Mouse (Mus musculus) stomach, postnatal 0 days (tissue): ENCODE measurements at regions not wholly inside any gene's neighbourhood (a gene's known extent, or its start where the extent isn't known, plus 50 kb on each side); places are given as distances from the start of the nearest gene placed in this dataset.

ENCODE experiments used
- ATAC-seq: fragments of 200-750 bp; cut with Nextera tagmentation; 2 replicates; pipeline ENCODE4 v1.8.0; 2017; ENCODE audit not compliant: low FRiP score, low TSS enrichment
- DNase-seq: peaks from one replicate; pipeline ENCODE4 v3.0.0-alpha.2; 2016; ENCODE audit warnings: low spot score
- H3K27ac ChIP-seq: fragments of 300-500 bp; sonication (generic); replicated peaks from 2 replicates; pipeline ENCODE4 v1.5.1; 2014; ENCODE audit warnings: mild to moderate bottlenecking, control low read depth
- H3K27me3 ChIP-seq: fragments of 300-500 bp; sonication (generic); 2 replicates; pipeline ENCODE4 v1.6.1; 2014; ENCODE audit warnings: low read length; ENCODE audit not compliant: control insufficient read depth, insufficient read depth
- H3K36me3 ChIP-seq: fragments of 300-500 bp; sonication (generic); 2 replicates; pipeline ENCODE4 v1.6.1; 2014; ENCODE audit warnings: low read length, mixed read lengths; ENCODE audit not compliant: control insufficient read depth, insufficient read depth
- H3K4me1 ChIP-seq: fragments of 300-500 bp; sonication (generic); replicated peaks from 2 replicates; pipeline ENCODE4 v1.6.1; 2014; ENCODE audit warnings: antibody characterized with exemption; ENCODE audit not compliant: control insufficient read depth, insufficient read depth
- H3K4me2 ChIP-seq: fragments of 300-500 bp; sonication (generic); replicated peaks from 2 replicates; pipeline ENCODE4 v1.6.1; 2014; ENCODE audit warnings: low read depth, mild to moderate bottlenecking, control low read depth, moderate library complexity
- H3K4me3 ChIP-seq: fragments of 300-500 bp; sonication (generic); 2 replicates; pipeline ENCODE4 v1.5.1; 2014; ENCODE audit warnings: low read depth, low read length, control low read depth
- H3K9ac ChIP-seq: fragments of 300-500 bp; sonication (generic); 2 replicates; pipeline ENCODE4 v1.6.1; 2014; ENCODE audit warnings: mild to moderate bottlenecking, low read length, control low read depth, mixed read lengths
- H3K9me3 ChIP-seq: fragments of 300-500 bp; sonication (generic); 2 replicates; pipeline ENCODE4 v1.6.1; 2016; ENCODE audit warnings: low read length; ENCODE audit not compliant: control insufficient read depth
- CTCF ChIP-seq: IDR thresholded peaks from 2 replicates; pipeline ENCODE4 v1.5.1; 2016; ENCODE audit warnings: antibody characterized with exemption, low read depth, mild to moderate bottlenecking, moderate library complexity
- EP300 ChIP-seq: optimal IDR thresholded peaks from 2 replicates; pipeline ENCODE3; 2016; ENCODE audit warnings: antibody characterized with exemption
- WGBS: fragments of 180-500 bp; shearing (Covaris S2); extraction: QIAGEN DNeasy Blood & Tissue Kit; methylation state at CpG from one replicate; pipeline ENCODE4 v1.1.7; 2014; 5-methylcytosine and 5-hydroxymethylcytosine counted together

DNA sequence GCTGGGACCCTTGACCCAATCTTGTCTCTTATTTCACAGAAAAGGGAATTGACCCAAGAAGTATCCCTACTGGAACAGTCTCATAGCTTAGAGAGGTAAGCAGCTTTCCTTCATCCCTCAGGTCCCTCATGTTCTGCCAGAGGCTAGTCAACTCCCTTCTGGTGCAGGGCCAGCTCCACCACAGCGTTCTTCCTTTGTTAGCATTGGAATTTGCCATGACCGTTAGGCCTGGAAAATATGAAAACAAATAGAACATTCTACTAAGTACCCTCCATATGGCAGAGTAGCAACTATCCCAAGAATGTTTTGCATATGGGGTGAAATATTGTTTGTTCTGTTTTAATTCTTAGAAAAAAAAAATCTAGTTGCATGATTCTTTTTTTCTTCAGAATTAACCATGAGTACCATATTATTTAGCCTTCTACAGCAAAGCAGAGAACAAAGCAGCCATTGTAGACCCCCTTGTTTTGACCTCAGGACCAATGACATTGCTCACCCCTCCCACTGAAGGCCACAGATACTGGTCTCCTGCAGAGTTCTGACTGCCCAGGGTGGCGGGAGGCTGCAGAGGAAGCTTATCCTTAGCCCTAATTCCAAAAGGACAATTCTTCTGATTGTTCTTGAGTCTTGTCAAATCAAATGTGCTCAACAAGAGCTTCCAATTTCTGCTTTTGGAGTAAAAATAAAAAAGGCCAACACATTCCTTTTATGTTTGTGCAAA lies 78.1 kb upstream of the Ehbp1 start:
- H3K27ac ChIP-seq = no peak overlapping the region
- no peaks in the 10 kb centered on the region for H3K9me3 ChIP-seq
- H3K4me3 ChIP-seq = no peak overlapping the region
- H3K4me1 ChIP-seq = no peaks in the 10 kb centered on the region
- H3K27me3 ChIP-seq = no peaks in the 10 kb centered on the region
- no peak for TF ChIP-seq CTCF
- no peak for TF ChIP-seq EP300
- WGBS = 45% methylated on average over 3 of the region's 3 CpGs
- no peak overlapping the region for H3K4me2 ChIP-seq
- H3K9ac ChIP-seq = no peak overlapping the region
- no peaks in the 10 kb centered on the region for H3K36me3 ChIP-seq
- DNase-seq (no peak), ATAC-seq (no peak)

DNA sequence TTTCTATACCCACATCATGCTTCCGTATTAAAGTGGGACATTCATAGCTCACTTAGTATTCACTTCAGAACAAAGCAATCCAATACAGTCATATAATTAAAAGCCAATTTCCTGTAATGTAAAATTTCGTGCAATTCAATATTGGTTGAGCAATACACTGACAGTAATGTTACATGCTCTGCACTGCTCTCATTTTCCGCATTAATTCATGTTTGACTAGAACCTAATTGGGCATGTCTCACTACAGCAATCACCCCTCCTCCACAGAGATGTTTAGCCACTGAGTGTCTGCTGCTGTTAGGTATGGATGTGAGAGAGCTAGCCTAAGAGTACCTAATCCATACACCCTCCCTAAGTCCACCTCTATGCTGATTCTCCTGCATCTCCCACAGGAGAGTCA lies 79.7 kb upstream of the Ehbp1 start:
- 81% methylated on average over 3 of the region's 3 CpGs for WGBS
- Histone ChIP-seq H3K9ac (no peak overlapping the region), H3K27me3 (no peaks in the 10 kb centered on the region)

DNA sequence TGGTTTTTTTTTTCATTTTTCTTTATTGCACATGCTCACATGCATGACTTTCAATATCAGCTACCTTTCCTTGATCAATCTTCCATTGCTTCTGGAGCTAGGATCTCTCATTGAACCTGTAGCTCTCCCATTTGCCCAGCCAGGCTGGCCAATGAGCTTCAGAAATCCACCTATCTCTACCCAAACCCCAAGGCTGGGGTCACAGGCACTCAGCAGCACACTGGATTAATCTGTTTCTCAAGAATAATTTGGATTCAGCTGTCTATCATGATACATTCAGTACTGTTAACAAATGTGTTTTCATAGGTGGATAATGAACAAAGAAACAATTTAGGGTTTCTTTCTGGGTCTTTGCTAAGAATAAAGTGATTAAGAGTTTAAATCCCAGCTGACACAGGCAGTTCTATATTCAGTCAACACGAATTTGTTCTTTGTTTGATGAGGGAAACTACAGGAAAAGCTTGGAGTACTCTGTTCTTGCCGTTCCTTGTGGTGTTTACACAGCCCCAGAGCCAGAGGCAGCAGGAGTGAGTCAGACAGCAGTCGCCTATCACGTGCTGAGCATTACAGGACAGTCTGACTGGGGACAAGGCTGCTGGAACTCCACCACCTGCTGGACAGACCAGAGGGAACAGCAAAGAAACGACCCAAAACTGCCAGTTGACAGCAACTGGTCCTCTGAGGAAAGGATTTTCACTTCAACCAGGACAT lies 74.6 kb upstream of the Tmem17 start:
- peak; percentile 99 for ATAC-seq
- DNase-seq = peak; percentile 88
- H3K9ac ChIP-seq = no peak overlapping the region
- H3K36me3 ChIP-seq = no peaks in the 10 kb centered on the region
- no peaks in the 10 kb centered on the region for H3K9me3 ChIP-seq
- H3K27me3 ChIP-seq = no peaks in the 10 kb centered on the region
- peaks cover 4% of the 10 kb centered on the region; the same call in 1 of the 2 replicates for H3K4me1 ChIP-seq
- H3K4me2 ChIP-seq = peak overlapping the region; percentile 17; the same call in 1 of the 2 replicates
- peak overlapping the region; percentile 86 for H3K27ac ChIP-seq
- WGBS = 2% methylated on average over 5 of the region's 5 CpGs
- H3K4me3 ChIP-seq = no peak overlapping the region
- TF ChIP-seq CTCF (peak; percentile 81), EP300 (no peak)

More for the DNA sequence above, 79.7 kb upstream of the Ehbp1 start:
- Histone ChIP-seq H3K4me3 (no peak overlapping the region), H3K4me1 (no peaks in the 10 kb centered on the region), H3K9me3 (no peaks in the 10 kb centered on the region), H3K36me3 (no peaks in the 10 kb centered on the region), H3K27ac (no peak overlapping the region), H3K4me2 (no peak overlapping the region)
- no peak for ATAC-seq
- TF ChIP-seq EP300 (no peak), CTCF (no peak)
- DNase-seq = no peak

DNA sequence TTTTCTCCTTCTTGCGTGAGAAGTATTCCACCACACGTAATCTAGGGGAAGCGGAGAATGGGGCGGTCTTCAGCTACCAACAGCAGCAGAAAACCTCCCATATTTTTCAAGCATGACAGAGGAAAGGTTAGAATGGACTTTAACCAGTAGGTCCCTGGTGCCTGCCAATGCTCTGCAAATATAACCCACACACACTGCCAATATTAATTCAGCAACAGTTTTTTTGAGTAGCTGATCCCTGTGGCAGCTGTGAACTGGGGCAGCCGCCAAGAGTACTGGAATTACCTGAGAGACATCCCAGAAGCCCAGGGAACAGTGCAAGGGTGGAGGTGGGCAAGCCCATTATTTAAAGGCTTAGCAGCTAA lies 74.1 kb upstream of the Tmem17 start:
- no peaks in the 10 kb centered on the region for H3K9me3 ChIP-seq
- TF ChIP-seq CTCF (no peak), EP300 (no peak)
- no peaks in the 10 kb centered on the region for H3K36me3 ChIP-seq
- WGBS = 47% methylated on average over 5 of the region's 5 CpGs
- peak; percentile 72 for DNase-seq
- no peak overlapping the region for H3K4me3 ChIP-seq
- no peaks in the 10 kb centered on the region for H3K27me3 ChIP-seq
- H3K9ac ChIP-seq = no peak overlapping the region
- peak overlapping the region; percentile 17; the same call in 1 of the 2 replicates for H3K4me2 ChIP-seq
- H3K27ac ChIP-seq = peak overlapping the region; percentile 86
- peak; percentile 88 for ATAC-seq
- peaks cover 4% of the 10 kb centered on the region; the same call in 1 of the 2 replicates for H3K4me1 ChIP-seq

DNA sequence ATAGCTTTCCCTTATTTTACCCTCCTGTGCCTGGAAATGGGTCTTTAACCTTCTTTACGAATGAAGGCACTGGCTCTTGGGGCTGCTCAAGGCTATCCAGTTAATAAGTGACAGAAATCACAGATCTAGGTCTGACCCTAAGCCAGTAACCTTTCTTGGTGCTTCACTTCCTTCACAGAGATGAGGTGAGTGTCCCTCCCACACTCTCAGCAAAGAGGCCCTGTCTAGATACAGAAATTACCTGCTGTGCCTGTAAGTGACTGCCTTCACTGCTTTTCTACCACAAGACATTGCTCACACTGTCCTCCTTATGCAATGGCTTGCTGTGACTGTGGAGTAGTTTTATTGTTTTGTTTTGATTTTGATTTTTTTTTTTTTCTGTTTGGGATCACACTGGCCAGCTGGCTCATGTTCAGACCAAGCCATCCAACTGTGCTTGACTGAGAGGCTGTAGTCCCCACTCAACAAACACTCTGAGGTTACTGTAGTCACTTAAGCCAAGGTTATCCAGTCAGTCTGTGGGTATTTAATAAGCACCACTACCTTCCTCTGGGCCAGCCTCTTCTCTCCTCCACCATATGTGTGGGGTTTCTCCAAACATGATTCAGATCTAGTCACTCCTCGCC lies 73.3 kb upstream of the Tmem17 start:
- ATAC-seq = no peak
- Histone ChIP-seq H3K4me3 (no peak overlapping the region), H3K27me3 (no peaks in the 10 kb centered on the region), H3K9ac (no peak overlapping the region), H3K4me1 (peaks cover 4% of the 10 kb centered on the region; the same call in 1 of the 2 replicates), H3K4me2 (no peak overlapping the region), H3K27ac (peak overlapping the region; percentile 86), H3K9me3 (no peaks in the 10 kb centered on the region), H3K36me3 (no peaks in the 10 kb centered on the region)
- 55% methylated on average over 2 of the region's 2 CpGs for WGBS
- peak; percentile 18 for DNase-seq
- TF ChIP-seq EP300 (no peak), CTCF (no peak)

DNA sequence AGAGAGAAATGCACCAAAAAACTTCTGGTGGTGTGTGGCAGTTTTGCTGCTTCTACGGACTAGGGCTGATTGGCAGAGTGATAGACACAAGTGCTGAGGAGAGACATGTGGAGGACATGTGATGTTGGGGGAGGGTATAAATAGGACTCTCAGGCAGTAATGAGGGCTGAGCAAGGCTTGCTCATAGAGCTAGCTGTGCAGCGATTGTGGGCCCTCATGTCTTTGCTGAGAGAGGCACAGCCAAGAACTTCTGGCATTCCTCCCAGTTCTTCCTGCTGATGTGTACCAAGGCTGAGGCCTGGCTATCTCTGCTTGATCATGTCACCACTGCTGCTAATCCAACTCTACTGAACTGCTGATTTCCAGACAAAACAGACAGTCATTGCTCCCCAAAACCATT lies 71.4 kb upstream of the Tmem17 start:
- Histone ChIP-seq H3K4me3 (no peak overlapping the region), H3K4me2 (no peak overlapping the region), H3K36me3 (no peaks in the 10 kb centered on the region), H3K9me3 (no peaks in the 10 kb centered on the region), H3K27ac (peak overlapping the region; percentile 40; the same call in 1 of the 2 replicates), H3K9ac (no peak overlapping the region), H3K27me3 (no peaks in the 10 kb centered on the region), H3K4me1 (peaks cover 4% of the 10 kb centered on the region; the same call in 1 of the 2 replicates)
- TF ChIP-seq CTCF = no peak
- TF ChIP-seq EP300 = no peak
- DNase-seq (peak; percentile 21), ATAC-seq (no peak)
- 38% methylated on average over 2 of the region's 2 CpGs for WGBS
